Mouse (Mus musculus): ENCODE measurements at regions not wholly inside any gene's neighbourhood (a gene's known extent, or its start where the extent isn't known, plus 50 kb on each side); places are given as distances from the start of the nearest gene placed in this dataset.

DNA sequence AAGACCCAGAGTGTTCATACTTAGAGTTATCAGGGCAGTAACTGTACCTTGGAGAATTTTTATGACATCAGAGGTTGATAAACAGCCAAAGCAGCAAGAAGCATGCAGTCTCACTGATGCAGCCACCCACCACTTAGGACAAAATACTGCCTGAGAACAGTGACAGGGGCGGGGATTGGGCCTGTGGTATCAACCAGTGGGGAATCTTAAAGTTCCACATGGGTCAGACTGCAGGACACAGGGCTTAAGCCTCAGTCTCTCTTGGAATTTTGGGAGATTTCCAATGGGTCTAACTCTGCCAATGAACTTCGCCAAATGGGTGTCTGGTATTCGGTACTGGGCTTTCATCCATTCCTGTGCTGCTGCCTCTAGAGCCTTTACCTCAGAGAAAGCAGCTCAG lies 88.8 kb upstream of the Stac start:
- no peak for TF ChIP-seq MAFK (IDR thresholded peaks at IDR 0.05; ENCODE audit: insufficient read depth, low read depth, low read length)
- no peak for TF ChIP-seq ZNF384 (IDR thresholded peaks at IDR 0.05; ENCODE audit: low read depth, low read length)
- no peak for TF ChIP-seq CHD2 (IDR thresholded peaks at IDR 0.05; ENCODE audit: low read depth, low read length)
- TF ChIP-seq ZC3H11A (IDR thresholded peaks at IDR 0.05; ENCODE audit: borderline replicate concordance, low read depth, low read length): no peak

Data from ES-E14 (cell line).